Mouse (Mus musculus) cerebellum, adult 9-10 months (tissue): ENCODE results near the gene Defb41.
"Not testable (repeated sequence)": the region's sequence is repeated elsewhere in the genome, so short reads cannot be mapped to it uniquely, and the experiment has no call there.

Experiments
- DNase-seq: peaks from one replicate; pipeline ENCODE4 v3.0.0; 2022

Defb41 gene

GRCm38 (mm10) chr1:18265038-18265437, at the start of gene Defb41:
TSS of gene Defb41 (minus strand) at chr1:18265138.
- no peak for DNase-seq

- no peak for DNase-seq
Observed at GRCm38 (mm10) chr1:18308474-18308829, 43.5 kb upstream of the Defb41 start.

- no peak for DNase-seq
Observed at GRCm38 (mm10) chr1:18307545-18308473, 42.9 kb upstream of the Defb41 start.

- DNase-seq: peak; percentile 28
Observed at GRCm38 (mm10) chr1:18292515-18292914, 27.6 kb upstream of the Defb41 start.

- DNase-seq: no peak
Observed at GRCm38 (mm10) chr1:18288860-18289259, 23.9 kb upstream of the Defb41 start.

GRCm38 (mm10) chr1:18287371-18287770, 22.4 kb upstream of the Defb41 start:
- no peak for DNase-seq

- DNase-seq: no peak
Observed at GRCm38 (mm10) chr1:18271095-18271494, 6.2 kb upstream of the Defb41 start.

- DNase-seq: no peak
Observed at GRCm38 (mm10) chr1:18268845-18269244, 3.9 kb upstream of the Defb41 start.

GRCm38 (mm10) chr1:18245801-18246580, 18.9 kb downstream of the Defb41 start:
- not testable (repeated sequence) for DNase-seq

GRCm38 (mm10) chr1:18237343-18237742, 27.6 kb downstream of the Defb41 start, which contains the start of gene Defb18:
TSS of gene Defb18 (minus strand) at chr1:18237443.
- no peak for DNase-seq

- DNase-seq: no peak
Observed at GRCm38 (mm10) chr1:18223385-18223945, 41.5 kb downstream of the Defb41 start.
